ENCODE assay signal across 8 mouse cellular contexts in genomic region chr7:109967805-109968579, GRCm38 (mm10). TPM values are rescaled to one million over a fixed set of nuclear protein-coding genes. Genes with fewer than 3 reads are reported as not detected.
DNase-seq lines count a peak whose midpoint lies in the region; ATAC-seq and TF ChIP-seq lines count a peak whose summit lies in the region.

No protein-coding gene starts in this region.

- peaks cover 5% of the 10 kb centered on the region for H3K4me1 ChIP-seq in heart, adult 2 months (ENCODE audit: control insufficient read depth, insufficient read depth, low read length)
- peaks cover 20% of the 10 kb centered on the region for H3K4me1 ChIP-seq in forebrain, embryonic 12.5 days
- H3K4me1 ChIP-seq in hindbrain, embryonic 15.5 days (replicated peaks), result peaks cover 11% of the 10 kb centered on the region; the same call in 1 of the 2 replicates
- peaks cover 20% of the 10 kb centered on the region for H3K4me1 ChIP-seq in midbrain, embryonic 12.5 days

- WGBS in heart, adult 2 months, result 38% methylated on average over 11 of the region's 11 CpGs
- 57% methylated on average over 11 of the region's 11 CpGs for WGBS in forebrain, embryonic 12.5 days
- WGBS in hindbrain, embryonic 15.5 days, result 49% methylated on average over 11 of the region's 11 CpGs
- WGBS in midbrain, embryonic 12.5 days, result 70% methylated on average over 11 of the region's 11 CpGs

- H3K79me2 ChIP-seq in heart, adult 2 months (replicated peaks; ENCODE audit: control insufficient read depth, insufficient read depth, low read length), result no peaks in the 10 kb centered on the region

- no peak for TF ChIP-seq CTCF in heart, adult 2 months (IDR thresholded peaks at IDR 0.05)

- H3K4me2 ChIP-seq in forebrain, embryonic 12.5 days, result peak overlapping the region; percentile 4; the same call in 1 of the 2 replicates
- no peak overlapping the region for H3K4me2 ChIP-seq in hindbrain, embryonic 15.5 days
- H3K4me2 ChIP-seq in midbrain, embryonic 12.5 days (replicated peaks), result no peak overlapping the region

- H3K4me3 ChIP-seq in heart, adult 2 months, result no peak overlapping the region
- no peak overlapping the region for H3K4me3 ChIP-seq in forebrain, embryonic 12.5 days (replicated peaks)
- no peak overlapping the region for H3K4me3 ChIP-seq in hindbrain, embryonic 15.5 days
- H3K4me3 ChIP-seq in midbrain, embryonic 12.5 days, result no peak overlapping the region

- H3K36me3 ChIP-seq in heart, adult 2 months (ENCODE audit: control insufficient read depth, insufficient read depth, low read length), result peaks cover 2% of the 10 kb centered on the region; the same call in 1 of the 2 replicates
- peaks cover 7% of the 10 kb centered on the region for H3K36me3 ChIP-seq in forebrain, embryonic 12.5 days (replicated peaks)
- peaks cover 6% of the 10 kb centered on the region; the same call in 1 of the 2 replicates for H3K36me3 ChIP-seq in hindbrain, embryonic 15.5 days
- peaks cover 6% of the 10 kb centered on the region; the same call in 1 of the 2 replicates for H3K36me3 ChIP-seq in midbrain, embryonic 12.5 days

- peak; percentile 80 for ATAC-seq in forebrain, embryonic 12.5 days (ENCODE audit: low FRiP score)
- peak; percentile 83 for ATAC-seq in hindbrain, embryonic 15.5 days (ENCODE audit: low FRiP score, low read depth)
- peak; percentile 70 for ATAC-seq in midbrain, embryonic 12.5 days (ENCODE audit: low FRiP score, low read depth)

- peak overlapping the region; percentile 51; the same call in 1 of the 2 replicates for H3K9ac ChIP-seq in heart, adult 2 months (ENCODE audit: low read depth, low read length)
- H3K9ac ChIP-seq in forebrain, embryonic 12.5 days, result 0 out of 2 replicates have a peak overlapping the region, but pooled peaks have one; percentile 7
- H3K9ac ChIP-seq in hindbrain, embryonic 15.5 days, result no peak overlapping the region
- H3K9ac ChIP-seq in midbrain, embryonic 12.5 days (replicated peaks), result no peak overlapping the region

- peak; percentile 40 to 56 for DNase-seq in heart, adult 2 months
- no peak for DNase-seq in heart, postnatal 25 days (ENCODE audit: low spot score)
- peak; percentile 88 for DNase-seq in Muller cell, postnatal 12 days (ENCODE audit: inconsistent ontology term)
- no peak for DNase-seq in thymus, postnatal 36 days
- no peak for DNase-seq in ovary, adult 18-20 months (ENCODE audit: low spot score)

- intact Hi-C loops in heart, adult 2 months (cut with DNase I), result loop anchor here (2.0 to 5.0 kb wide), 2 partner anchors 15 to 114 kb away; no protein-coding TSS in a partner anchor
- intact Hi-C loops in heart, postnatal 25 days (cut with DNase I), result no loop called here

- TF ChIP-seq POLR2A in heart, adult 2 months (IDR thresholded peaks at IDR 0.05; ENCODE audit: insufficient read depth, low read depth, low read length), result no peak

- TF ChIP-seq EP300 in heart, adult 2 months (IDR thresholded peaks at IDR 0.05; ENCODE audit: insufficient read depth, low read depth, low read length), result no peak

- peak overlapping the region; percentile 68 for H3K27ac ChIP-seq in heart, adult 2 months
- H3K27ac ChIP-seq in forebrain, embryonic 12.5 days, result peak overlapping the region; percentile 91
- H3K27ac ChIP-seq in hindbrain, embryonic 15.5 days (replicated peaks), result peak overlapping the region; percentile 66
- H3K27ac ChIP-seq in midbrain, embryonic 12.5 days (replicated peaks), result peak overlapping the region; percentile 64

- H3K27me3 ChIP-seq in heart, adult 2 months (ENCODE audit: control insufficient read depth, insufficient read depth, low read length), result no peaks in the 10 kb centered on the region
- H3K27me3 ChIP-seq in forebrain, embryonic 12.5 days, result no peaks in the 10 kb centered on the region
- no peaks in the 10 kb centered on the region for H3K27me3 ChIP-seq in hindbrain, embryonic 15.5 days
- H3K27me3 ChIP-seq in midbrain, embryonic 12.5 days, result no peaks in the 10 kb centered on the region

- H3K9me3 ChIP-seq in forebrain, embryonic 12.5 days, result no peaks in the 10 kb centered on the region
- no peaks in the 10 kb centered on the region for H3K9me3 ChIP-seq in hindbrain, embryonic 15.5 days
- no peaks in the 10 kb centered on the region for H3K9me3 ChIP-seq in midbrain, embryonic 12.5 days

RNA-seq across cellular contexts. Expression of gene Dennd5a, which starts 7.7 kb away (rescaled TPM):
- 100 to 1,000 TPM; 106 to 136 TPM for total RNA-seq in heart, adult 2 months (2021)
- 106 and 165 TPM in 2 replicates for polyA plus RNA-seq in heart, adult 2 months (2012; rRNA removed)
- 100 to 1,000 TPM; 144 to 148 TPM for total RNA-seq in heart, postnatal 25 days (2021)
- 52.2 and 53.6 TPM in 2 replicates for polyA plus RNA-seq in forebrain, embryonic 12.5 days (2016; fragmentation: Nextera tagmentation; extraction: Ambion mirVana)
- polyA plus RNA-seq in hindbrain, embryonic 15.5 days (2015; fragmentation: Nextera tagmentation; extraction: Ambion mirVana), result 44.6 TPM in 2 replicates
- 51.8 and 53.1 TPM in 2 replicates for polyA plus RNA-seq in midbrain, embryonic 12.5 days (2016; fragmentation: Nextera tagmentation; extraction: Ambion mirVana)

RNA-seq across cellular contexts. Expression of gene Tmem41b, which starts 18.7 kb away (rescaled TPM):
- total RNA-seq in heart, adult 2 months (2021), result 10 to 100 TPM; 51.1 to 55.6 TPM
- polyA plus RNA-seq in heart, adult 2 months (2012; rRNA removed), result 22.2 and 40.3 TPM in 2 replicates
- 10 to 100 TPM; 45.8 to 56.8 TPM for total RNA-seq in heart, postnatal 25 days (2021)
- polyA plus RNA-seq in forebrain, embryonic 12.5 days (2016; fragmentation: Nextera tagmentation; extraction: Ambion mirVana), result 75.8 and 78.8 TPM in 2 replicates
- 61.8 and 65.6 TPM in 2 replicates for polyA plus RNA-seq in hindbrain, embryonic 15.5 days (2015; fragmentation: Nextera tagmentation; extraction: Ambion mirVana)
- 74.6 and 77.5 TPM in 2 replicates for polyA plus RNA-seq in midbrain, embryonic 12.5 days (2016; fragmentation: Nextera tagmentation; extraction: Ambion mirVana)

RNA-seq across cellular contexts. Expression of gene Ipo7, which starts 50.1 kb away (rescaled TPM):
- total RNA-seq in heart, adult 2 months (2021), result 10 to 100 TPM; 85.0 to 99.4 TPM
- 19.7 and 41.8 TPM in 2 replicates for polyA plus RNA-seq in heart, adult 2 months (2012; rRNA removed)
- 100 to 1,000 TPM in 1 of 2 experiments, 10 to 100 TPM in 1; 98.6 to 101 TPM for total RNA-seq in heart, postnatal 25 days (2021)
- 58.6 and 61.1 TPM in 2 replicates for polyA plus RNA-seq in forebrain, embryonic 12.5 days (2016; fragmentation: Nextera tagmentation; extraction: Ambion mirVana)
- 41.2 and 44.9 TPM in 2 replicates for polyA plus RNA-seq in hindbrain, embryonic 15.5 days (2015; fragmentation: Nextera tagmentation; extraction: Ambion mirVana)
- 49.7 and 51.8 TPM in 2 replicates for polyA plus RNA-seq in midbrain, embryonic 12.5 days (2016; fragmentation: Nextera tagmentation; extraction: Ambion mirVana)

Comparison
In these comparisons a context has a peak if more than half of its experiments do, and no peak if none do; other contexts are left out.
1. DNase-seq: peak in heart, adult 2 months (2 of 2) and Muller cell, postnatal 12 days (single experiment); none in heart, postnatal 25 days (single experiment), thymus, postnatal 36 days (0 of 2) and ovary, adult 18-20 months (single experiment).
2. H3K9ac ChIP-seq: peak in heart, adult 2 months (single experiment) and forebrain, embryonic 12.5 days (single experiment); none in hindbrain, embryonic 15.5 days (single experiment) and midbrain, embryonic 12.5 days (single experiment).
3. Peak in every context shown above with its lines, with median percentiles within 50 percentile points of each other: H3K27ac ChIP-seq and ATAC-seq.